Mouse (Mus musculus): ENCODE measurements around the gene Drc1. TPM values are rescaled to one million over a fixed set of nuclear protein-coding genes. Genes with fewer than 3 reads are reported as not detected.

Drc1 gene
- polyA plus RNA-seq, 1 experiment from 2014 or later = 0.99 TPM

GRCm38 (mm10) chr5:30415381-30415780 is 134.2 kb downstream of the Drc1 start:
- no peaks in the 10 kb centered on the region for H3K36me3 ChIP-seq (ENCODE audit: control insufficient read depth, insufficient read depth, low read length)
- no peak overlapping the region for H3K27ac ChIP-seq (ENCODE audit: low read depth, low read length)
- H3K4me2 ChIP-seq (ENCODE audit: low read depth, low read length, severe bottlenecking) = no peak overlapping the region
- DNase-seq (ENCODE audit: low spot score) (no peak), ATAC-seq (replicated peaks; ENCODE audit: low FRiP score) (no peak)
- H3K4me3 ChIP-seq (ENCODE audit: low read depth, low read length) = no peak overlapping the region
- no peaks in the 10 kb centered on the region for H3K9me3 ChIP-seq (ENCODE audit: control insufficient read depth, low read length)
- H3K4me1 ChIP-seq (replicated peaks; ENCODE audit: control insufficient read depth, insufficient read depth, low read length) = 0 out of 2 replicates have a peak, but pooled peaks cover 4% of the 10 kb centered on the region
- WGBS = 73% methylated on average over 2 of the region's 2 CpGs
- no peak overlapping the region for H3K9ac ChIP-seq (ENCODE audit: low read length)
- H3K27me3 ChIP-seq (ENCODE audit: control insufficient read depth, insufficient read depth, low read length) = no peaks in the 10 kb centered on the region

- Histone ChIP-seq H3K36me3 (ENCODE audit: control insufficient read depth, insufficient read depth, low read length) (no peaks in the 10 kb centered on the region), H3K27ac (ENCODE audit: low read depth, low read length) (no peak overlapping the region), H3K4me1 (replicated peaks; ENCODE audit: control insufficient read depth, insufficient read depth, low read length) (0 out of 2 replicates have a peak, but pooled peaks cover 4% of the 10 kb centered on the region), H3K4me3 (ENCODE audit: low read depth, low read length) (no peak overlapping the region), H3K9me3 (ENCODE audit: control insufficient read depth, low read length) (no peaks in the 10 kb centered on the region), H3K9ac (ENCODE audit: low read length) (no peak overlapping the region), H3K4me2 (ENCODE audit: low read depth, low read length, severe bottlenecking) (no peak overlapping the region), H3K27me3 (ENCODE audit: control insufficient read depth, insufficient read depth, low read length) (no peaks in the 10 kb centered on the region)
- WGBS = 62% methylated on average over 4 of the region's 4 CpGs
- DNase-seq (ENCODE audit: low spot score) = no peak
- no peak for ATAC-seq (replicated peaks; ENCODE audit: low FRiP score)
Observed at GRCm38 (mm10) chr5:30415876-30416275, 134.7 kb downstream of the Drc1 start.

Other genes starting within 250 kb of the Drc1 start
- 303 and 309 TPM in 2 replicates for gene Tyms, start 207.8 kb upstream of the Drc1 start, polyA plus RNA-seq (2014; fragmentation: Nextera tagmentation; extraction: Ambion mirVana)
- 17.2 and 19.8 TPM in 2 replicates for gene Garem2, start 176.2 kb upstream of the Drc1 start, polyA plus RNA-seq (2014; fragmentation: Nextera tagmentation; extraction: Ambion mirVana)
- gene 3110082J24Rik, start 175.3 kb upstream of the Drc1 start, polyA plus RNA-seq (2014; fragmentation: Nextera tagmentation; extraction: Ambion mirVana) = 3.6 and 4.7 TPM in 2 replicates
- 93.1 and 97.4 TPM in 2 replicates for gene Hadha, start 126.2 kb upstream of the Drc1 start, polyA plus RNA-seq (2014; fragmentation: Nextera tagmentation; extraction: Ambion mirVana)
- gene Hadhb, start 126.1 kb upstream of the Drc1 start, polyA plus RNA-seq (2014; fragmentation: Nextera tagmentation; extraction: Ambion mirVana) = 105 and 108 TPM in 2 replicates
- gene Adgrf3, start 75.7 kb upstream of the Drc1 start, polyA plus RNA-seq (2014; fragmentation: Nextera tagmentation; extraction: Ambion mirVana) = not detected in 2 replicates
- 22.7 and 24.1 TPM in 2 replicates for gene Selenoi, start 48.8 kb upstream of the Drc1 start, polyA plus RNA-seq (2014; fragmentation: Nextera tagmentation; extraction: Ambion mirVana)
- gene Otof, start 180.5 kb downstream of the Drc1 start, polyA plus RNA-seq (2014; fragmentation: Nextera tagmentation; extraction: Ambion mirVana) = 0.09 and 0.13 TPM in 2 replicates
- gene 1700001C02Rik, start 184.7 kb downstream of the Drc1 start, polyA plus RNA-seq (2014; fragmentation: Nextera tagmentation; extraction: Ambion mirVana) = not detected in 2 replicates

All from forebrain, embryonic 11.5 days (tissue).